9 mouse cellular contexts compared by ENCODE assay signal in genomic region chr8:70885612-70886011, GRCm38 (mm10). TPM values are rescaled to one million over a fixed set of nuclear protein-coding genes. Genes with fewer than 3 reads are reported as not detected.
DNase-seq lines count a peak whose midpoint lies in the region; ATAC-seq lines count a peak whose summit lies in the region.
"Had no signal": no experiment of that assay in that cellular context is flagged by ENCODE, and none has a peak within 500 bp of the region (broad histone marks: within the 10 kb centered on the region; RNA-seq: fewer than 3 reads in every experiment).

No protein-coding gene starts in this region.

- DNase-seq in kidney, postnatal 10 days, result peak; percentile 81
- DNase-seq in kidney, adult 18-20 months, result no peak
- DNase-seq in A20 (ENCODE audit: low read depth, low spot score), result peak; percentile 46
- peak; percentile 79 for DNase-seq in ES-CJ7 (ENCODE audit: low read depth, low spot score)
- DNase-seq in cerebellum, postnatal 4 days (ENCODE audit: low spot score in 2 of 2), result no peak
- DNase-seq in cerebellum, adult 18-20 months, result no peak
- no peak for DNase-seq in frontal cortex, postnatal 25 days (ENCODE audit: low spot score in 2 of 2)
- DNase-seq: cerebellum, adult 2 months had no signal

- peak; percentile 53 to 57; a peak in 3 of 4 replicates for ATAC-seq in hematopoietic stem cell, adult 5-6 weeks (replicated peaks in 1 of 2; ENCODE audit: insufficient read depth in 1 of 2, low FRiP score in 2 of 2, low TSS enrichment in 1 of 2, low read depth in 1 of 2, poor library complexity in 2 of 2, severe bottlenecking in 2 of 2)

RNA-seq across cellular contexts. Expression of gene Slc5a5, which starts 6.9 kb away (rescaled TPM):
- total RNA-seq in hematopoietic stem cell, adult 5-6 weeks (2017), result not detected in 2 replicates

RNA-seq across cellular contexts. Expression of gene Rpl18a, which starts 11.6 kb away (rescaled TPM):
- total RNA-seq in hematopoietic stem cell, adult 5-6 weeks (2017), result 2,300 and 3,111 TPM in 2 replicates

RNA-seq across cellular contexts. Expression of gene Ccdc124, which starts 11.9 kb away (rescaled TPM):
- total RNA-seq in hematopoietic stem cell, adult 5-6 weeks (2017), result 18.0 and 20.1 TPM in 2 replicates

RNA-seq across cellular contexts. Expression of gene Map1s, which starts 20.1 kb away (rescaled TPM):
- total RNA-seq in hematopoietic stem cell, adult 5-6 weeks (2017), result 11.9 and 13.0 TPM in 2 replicates

RNA-seq across cellular contexts. Expression of gene Kcnn1, which starts 22.6 kb away (rescaled TPM):
- 0.56 and 1.5 TPM in 2 replicates for total RNA-seq in hematopoietic stem cell, adult 5-6 weeks (2017)

Comparison
In these comparisons a context has a peak if more than half of its experiments do, and no peak if none do; other contexts are left out.
1. DNase-seq: peak in kidney, postnatal 10 days (single experiment), A20 (single experiment) and ES-CJ7 (single experiment); none in kidney, adult 18-20 months (single experiment), cerebellum, postnatal 4 days (0 of 2), cerebellum, adult 18-20 months (0 of 2) and frontal cortex, postnatal 25 days (0 of 2).